Mouse (Mus musculus): ENCODE data around the gene Fam184a. TPM values are rescaled to one million over a fixed set of nuclear protein-coding genes. Genes with fewer than 3 reads are reported as not detected.

The Fam184a gene
- total and polyA plus RNA-seq, 2 experiments: 0.13 to 0.65 TPM

- no peak for TF ChIP-seq POLR2A (IDR thresholded peaks at IDR 0.05; ENCODE audit: extremely low read depth, insufficient read depth, low read length)
- TF ChIP-seq CTCF (IDR thresholded peaks at IDR 0.05; ENCODE audit: low read depth, low read length): no peak
- Histone ChIP-seq H3K27me3 (ENCODE audit: control insufficient read depth, insufficient read depth, low read length) (no peaks in the 10 kb centered on the region), H3K9ac (ENCODE audit: low read depth, low read length) (no peak overlapping the region), H3K79me2 (ENCODE audit: control insufficient read depth, insufficient read depth, low read length) (no peaks in the 10 kb centered on the region), H3K4me1 (ENCODE audit: control insufficient read depth, insufficient read depth, low read length) (no peaks in the 10 kb centered on the region), H3K36me3 (ENCODE audit: control insufficient read depth, insufficient read depth, low read length) (no peaks in the 10 kb centered on the region), H3K4me3 (ENCODE audit: insufficient read depth, low read depth, low read length) (no peak overlapping the region), H3K27ac (replicated peaks; ENCODE audit: insufficient read depth, low read depth, low read length) (no peak overlapping the region)
- WGBS: 82% methylated on average over 5 of the region's 5 CpGs
- DNase-seq (ENCODE audit: extremely low read depth, low read depth, low spot score): no peak
Observed at GRCm38 (mm10) chr10:53742961-53743360, 8.0 kb downstream of the Fam184a start.

GRCm38 (mm10) chr10:53740014-53740413 is 10.9 kb downstream of the Fam184a start:
- Histone ChIP-seq H3K27me3 (ENCODE audit: control insufficient read depth, insufficient read depth, low read length) (no peaks in the 10 kb centered on the region), H3K79me2 (ENCODE audit: control insufficient read depth, insufficient read depth, low read length) (no peaks in the 10 kb centered on the region), H3K36me3 (ENCODE audit: control insufficient read depth, insufficient read depth, low read length) (no peaks in the 10 kb centered on the region), H3K9ac (ENCODE audit: low read depth, low read length) (no peak overlapping the region), H3K4me1 (ENCODE audit: control insufficient read depth, insufficient read depth, low read length) (no peaks in the 10 kb centered on the region), H3K4me3 (ENCODE audit: insufficient read depth, low read depth, low read length) (no peak overlapping the region), H3K27ac (replicated peaks; ENCODE audit: insufficient read depth, low read depth, low read length) (no peak overlapping the region)
- TF ChIP-seq POLR2A (IDR thresholded peaks at IDR 0.05; ENCODE audit: extremely low read depth, insufficient read depth, low read length) (no peak), CTCF (IDR thresholded peaks at IDR 0.05; ENCODE audit: low read depth, low read length) (no peak)
- no peak for DNase-seq (ENCODE audit: extremely low read depth, low read depth, low spot score)

GRCm38 (mm10) chr10:53738842-53739241 is 12.1 kb downstream of the Fam184a start:
- Histone ChIP-seq H3K36me3 (ENCODE audit: control insufficient read depth, insufficient read depth, low read length) (no peaks in the 10 kb centered on the region), H3K27me3 (ENCODE audit: control insufficient read depth, insufficient read depth, low read length) (no peaks in the 10 kb centered on the region), H3K4me3 (ENCODE audit: insufficient read depth, low read depth, low read length) (no peak overlapping the region), H3K4me1 (ENCODE audit: control insufficient read depth, insufficient read depth, low read length) (no peaks in the 10 kb centered on the region), H3K79me2 (ENCODE audit: control insufficient read depth, insufficient read depth, low read length) (no peaks in the 10 kb centered on the region), H3K27ac (replicated peaks; ENCODE audit: insufficient read depth, low read depth, low read length) (no peak overlapping the region), H3K9ac (ENCODE audit: low read depth, low read length) (no peak overlapping the region)
- TF ChIP-seq CTCF (IDR thresholded peaks at IDR 0.05; ENCODE audit: low read depth, low read length): no peak
- TF ChIP-seq POLR2A (IDR thresholded peaks at IDR 0.05; ENCODE audit: extremely low read depth, insufficient read depth, low read length): no peak
- 85% methylated on average over 8 of the region's 8 CpGs for WGBS
- no peak for DNase-seq (ENCODE audit: extremely low read depth, low read depth, low spot score)

GRCm38 (mm10) chr10:53735201-53735865 is 15.6 kb downstream of the Fam184a start:
- no peak for DNase-seq (ENCODE audit: extremely low read depth, low read depth, low spot score)
- 77% methylated on average over 7 of the region's 7 CpGs for WGBS
- no peaks in the 10 kb centered on the region for H3K36me3 ChIP-seq (ENCODE audit: control insufficient read depth, insufficient read depth, low read length)
- no peaks in the 10 kb centered on the region for H3K4me1 ChIP-seq (ENCODE audit: control insufficient read depth, insufficient read depth, low read length)
- no peaks in the 10 kb centered on the region for H3K27me3 ChIP-seq (ENCODE audit: control insufficient read depth, insufficient read depth, low read length)
- H3K79me2 ChIP-seq (ENCODE audit: control insufficient read depth, insufficient read depth, low read length): no peaks in the 10 kb centered on the region
- no peak overlapping the region for H3K9ac ChIP-seq (ENCODE audit: low read depth, low read length)
- TF ChIP-seq POLR2A (IDR thresholded peaks at IDR 0.05; ENCODE audit: extremely low read depth, insufficient read depth, low read length) (no peak), CTCF (IDR thresholded peaks at IDR 0.05; ENCODE audit: low read depth, low read length) (no peak)
- no peak overlapping the region for H3K27ac ChIP-seq (replicated peaks; ENCODE audit: insufficient read depth, low read depth, low read length)
- no peak overlapping the region for H3K4me3 ChIP-seq (ENCODE audit: insufficient read depth, low read depth, low read length)

- no peak overlapping the region for H3K4me3 ChIP-seq (ENCODE audit: insufficient read depth, low read depth, low read length)
- H3K27me3 ChIP-seq (ENCODE audit: control insufficient read depth, insufficient read depth, low read length): no peaks in the 10 kb centered on the region
- no peak overlapping the region for H3K27ac ChIP-seq (replicated peaks; ENCODE audit: insufficient read depth, low read depth, low read length)
- no peaks in the 10 kb centered on the region for H3K36me3 ChIP-seq (ENCODE audit: control insufficient read depth, insufficient read depth, low read length)
- no peaks in the 10 kb centered on the region for H3K79me2 ChIP-seq (ENCODE audit: control insufficient read depth, insufficient read depth, low read length)
- no peak for TF ChIP-seq POLR2A (IDR thresholded peaks at IDR 0.05; ENCODE audit: extremely low read depth, insufficient read depth, low read length)
- TF ChIP-seq CTCF (IDR thresholded peaks at IDR 0.05; ENCODE audit: low read depth, low read length): no peak
- 83% methylated on average over 7 of the region's 7 CpGs for WGBS
- no peaks in the 10 kb centered on the region for H3K4me1 ChIP-seq (ENCODE audit: control insufficient read depth, insufficient read depth, low read length)
- no peak overlapping the region for H3K9ac ChIP-seq (ENCODE audit: low read depth, low read length)
- DNase-seq (ENCODE audit: extremely low read depth, low read depth, low spot score): peak; percentile 5
Observed at GRCm38 (mm10) chr10:53732324-53732723, 18.6 kb downstream of the Fam184a start.

GRCm38 (mm10) chr10:53728883-53729282 is 22.0 kb downstream of the Fam184a start:
- Histone ChIP-seq H3K4me3 (ENCODE audit: insufficient read depth, low read depth, low read length) (no peak overlapping the region), H3K9ac (ENCODE audit: low read depth, low read length) (no peak overlapping the region), H3K4me1 (ENCODE audit: control insufficient read depth, insufficient read depth, low read length) (no peaks in the 10 kb centered on the region), H3K79me2 (ENCODE audit: control insufficient read depth, insufficient read depth, low read length) (no peaks in the 10 kb centered on the region), H3K27me3 (ENCODE audit: control insufficient read depth, insufficient read depth, low read length) (no peaks in the 10 kb centered on the region), H3K36me3 (ENCODE audit: control insufficient read depth, insufficient read depth, low read length) (no peaks in the 10 kb centered on the region), H3K27ac (replicated peaks; ENCODE audit: insufficient read depth, low read depth, low read length) (no peak overlapping the region)
- 59% methylated on average over 1 of the region's 1 CpGs for WGBS
- no peak for DNase-seq (ENCODE audit: extremely low read depth, low read depth, low spot score)
- no peak for TF ChIP-seq CTCF (IDR thresholded peaks at IDR 0.05; ENCODE audit: low read depth, low read length)
- no peak for TF ChIP-seq POLR2A (IDR thresholded peaks at IDR 0.05; ENCODE audit: extremely low read depth, insufficient read depth, low read length)

Data from liver, adult 2 months (tissue).